Mouse (Mus musculus) gastrocnemius, postnatal 36 days (tissue): ENCODE results near the gene Wdr5. TPM values are rescaled to one million over a fixed set of nuclear protein-coding genes. Genes with fewer than 3 reads are reported as not detected.

Experiments used
- DNase-seq, 2 experiments: peaks; one replicate each; pipeline ENCODE4 v3.0.0; 2022
- intact Hi-C: fragments of 180-260 bp; cut with DNase I; formaldehyde crosslinking; loops from one replicate; pipeline ENCODE4 v1.15.1; 2025
- long read RNA-seq, 2 experiments: library from polyadenylated mRNA; stranded (forward); transcript quantifications; one replicate each; pipeline ENCODE4 v2.0.0; 2021
- total RNA-seq, 2 experiments: library from RNA; stranded (reverse); gene quantifications; 2 replicates each; pipeline ENCODE4 v1.2.3; 2021

The Wdr5 gene
- 10 to 100 TPM; 14.5 to 16.8 TPM for total RNA-seq
- long read RNA-seq, experiment 1, transcript Wdr5-201 (14 exons, 2,890 nt): major isoform, 11 of 24 reads
- long read RNA-seq, experiment 1, partial matches to known transcripts: 0 of 24 reads
- long read RNA-seq, experiment 1, other reads (novel, unspliced or antisense): 13 of 24 reads
- long read RNA-seq, experiment 2, transcript Wdr5-201 (14 exons, 2,890 nt): major isoform, 14 of 26 reads
- long read RNA-seq, experiment 2, partial matches to known transcripts: 7 of 26 reads
- long read RNA-seq, experiment 2, other reads (novel, unspliced or antisense): 5 of 26 reads

DNA sequence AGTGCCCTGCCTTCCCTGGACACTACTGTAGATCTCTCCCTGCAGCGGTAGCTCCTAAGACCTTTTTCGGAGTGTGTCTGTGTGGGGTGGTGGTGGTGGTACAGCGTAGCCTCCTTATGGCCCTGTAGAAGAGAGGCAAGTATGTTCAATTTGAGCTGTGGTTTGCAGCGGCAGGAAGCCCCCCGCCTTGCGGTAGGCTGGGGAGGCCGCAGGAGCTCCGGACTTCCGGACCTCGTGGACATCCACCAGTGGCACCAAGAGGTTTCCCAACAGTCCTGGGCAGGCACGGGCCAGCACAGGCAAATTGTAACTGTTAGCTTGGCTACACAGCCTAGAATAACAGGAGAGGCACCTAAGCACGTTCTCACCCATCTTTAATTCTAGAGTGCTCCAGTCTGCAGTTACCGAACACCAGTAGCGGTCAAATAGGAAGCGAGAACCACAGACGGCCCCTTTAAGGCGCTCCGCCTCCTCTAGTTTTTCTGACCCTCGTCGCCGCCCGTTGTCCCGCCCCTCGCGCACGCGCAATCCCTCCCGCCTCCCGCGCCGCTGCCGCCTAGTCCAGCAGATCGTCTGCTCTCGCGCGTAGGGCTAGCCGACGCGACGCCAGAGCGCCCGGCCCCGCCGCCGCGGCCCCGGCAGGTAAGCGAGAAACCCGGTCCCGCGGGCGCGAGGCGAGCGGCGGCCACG is at the start of gene Wdr5:
Gene Wdr5 (plus strand): TSS at position 519 of the 690 bp plus-strand sequence.
- DNase-seq: peak; percentile 96
- intact Hi-C loops: loop anchor here (2.0 to 10.0 kb wide), 2 partner anchors 40 to 230 kb away; no protein-coding TSS in a partner anchor

DNA sequence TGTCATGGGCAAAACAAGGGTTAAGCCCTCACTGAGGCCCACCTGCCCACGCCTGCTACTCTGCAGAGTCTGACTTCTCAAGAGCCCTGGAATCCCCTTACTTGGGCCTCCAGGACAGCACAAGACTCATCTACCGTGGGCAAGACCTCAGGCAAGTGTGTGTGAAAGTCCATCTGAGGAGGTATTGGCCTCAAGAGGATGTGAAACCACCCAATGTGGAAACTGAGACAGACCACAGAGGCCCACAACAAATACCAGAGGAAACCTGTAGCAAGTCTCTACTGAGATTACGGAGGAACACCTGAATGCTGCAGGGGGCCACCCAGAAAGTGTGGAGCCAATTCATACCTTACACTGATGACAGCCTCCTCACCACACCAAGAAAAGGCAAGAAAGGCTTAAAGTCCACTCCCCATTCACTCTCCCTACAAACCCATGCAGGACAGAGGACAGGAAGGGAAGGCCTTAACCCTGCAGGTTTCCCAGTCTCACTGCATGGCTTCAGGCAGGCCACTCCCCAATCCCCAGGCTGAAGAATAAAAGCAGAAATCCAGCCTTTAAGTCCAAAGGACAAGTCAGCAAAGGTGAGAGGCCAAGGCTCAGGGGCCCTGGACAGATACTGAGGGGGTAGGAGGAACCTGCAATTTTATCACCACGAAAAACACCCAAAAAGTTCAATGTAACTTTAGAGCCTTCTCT is 45.5 kb upstream of the Wdr5 start:
- intact Hi-C loops: no loop called here
- DNase-seq: no peak

GRCm38 (mm10) chr2:27469991-27470355 is 45.0 kb upstream of the Wdr5 start:
- intact Hi-C loops: no loop called here
- peak in 1 of 2 experiments; percentile 15 for DNase-seq

DNA sequence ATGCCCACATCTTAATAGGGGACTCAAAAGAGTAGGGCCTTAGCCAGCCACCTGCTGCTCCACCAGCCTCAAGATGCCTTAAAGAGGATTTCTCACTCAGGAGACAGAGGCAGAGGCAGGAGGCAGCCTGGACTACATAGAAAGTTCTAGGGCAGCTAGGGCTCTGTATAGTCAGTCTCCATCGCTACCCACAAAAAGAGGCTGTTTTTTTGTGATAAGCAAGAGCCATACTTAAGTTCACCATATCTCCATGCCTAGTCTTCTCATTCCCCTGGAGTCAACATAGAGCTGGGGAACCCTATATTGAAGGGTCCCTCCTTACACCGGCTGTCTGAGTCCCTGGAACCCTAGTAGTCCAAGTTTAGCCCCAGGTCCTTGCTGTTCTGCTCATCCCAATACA is 44.4 kb upstream of the Wdr5 start:
- no peak for DNase-seq
- intact Hi-C loops: no loop called here

- DNase-seq: peak; percentile 30 to 34
These were observed 43.8 kb upstream of the Wdr5 start for GRCm38 (mm10) chr2:27471170-27471584.

GRCm38 (mm10) chr2:27473061-27473765 is 41.7 kb upstream of the Wdr5 start:
- no peak for DNase-seq
- intact Hi-C loops: no loop called here

More at GRCm38 (mm10) chr2:27471170-27471584, 43.8 kb upstream of the Wdr5 start:
- intact Hi-C loops: no loop called here

DNA sequence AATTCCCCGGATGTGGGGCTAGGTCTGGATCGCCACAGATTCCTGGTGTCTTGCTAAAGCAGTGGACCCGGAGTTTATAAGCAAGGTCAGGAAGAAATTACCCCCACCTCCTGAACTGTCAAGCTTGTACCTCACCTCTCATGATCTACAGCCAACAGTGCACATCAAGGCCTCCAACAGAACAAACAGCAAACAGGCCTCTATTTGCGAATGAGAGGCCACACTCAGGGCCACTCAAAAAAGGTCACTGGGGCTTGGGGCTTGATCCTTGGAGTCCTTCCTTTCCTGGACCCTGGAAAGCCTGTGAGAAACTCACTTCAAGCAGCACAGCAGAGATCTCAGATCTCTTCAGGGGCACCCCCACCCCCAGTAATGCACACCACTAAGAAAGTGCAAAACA is 41.0 kb upstream of the Wdr5 start:
- DNase-seq: no peak

GRCm38 (mm10) chr2:27474621-27475484 is 40.1 kb upstream of the Wdr5 start:
- DNase-seq: peak; percentile 40 to 44

More for the DNA sequence above, 41.0 kb upstream of the Wdr5 start:
- intact Hi-C loops: loop anchor here (2.0 kb wide), 1 partner anchor 41 kb away; the partner anchor contains the start of gene Wdr5

GRCm38 (mm10) chr2:27475495-27476302 is 39.3 kb upstream of the Wdr5 start:
- intact Hi-C loops: loop anchor here (2.0 kb wide), 1 partner anchor 39 kb away; the partner anchor contains the start of gene Wdr5
- DNase-seq: peak; percentile 82 to 88

More at GRCm38 (mm10) chr2:27474621-27475484, 40.1 kb upstream of the Wdr5 start:
- intact Hi-C loops: loop anchor here (2.0 kb wide), 1 partner anchor 40 kb away; the partner anchor contains the start of gene Wdr5

GRCm38 (mm10) chr2:27476303-27477192 is 38.4 kb upstream of the Wdr5 start:
- DNase-seq: peak in 1 of 2 experiments; percentile 12
- intact Hi-C loops: no loop called here

- intact Hi-C loops: no loop called here
- DNase-seq: no peak
These were observed 35.1 kb upstream of the Wdr5 start for GRCm38 (mm10) chr2:27479821-27480220.

- intact Hi-C loops: no loop called here
- DNase-seq: no peak
These were observed 34.6 kb upstream of the Wdr5 start for GRCm38 (mm10) chr2:27480367-27480766.

GRCm38 (mm10) chr2:27482265-27482861 is 32.6 kb upstream of the Wdr5 start:
- intact Hi-C loops: no loop called here
- no peak for DNase-seq

GRCm38 (mm10) chr2:27486725-27487124 is 28.2 kb upstream of the Wdr5 start:
- intact Hi-C loops: no loop called here
- DNase-seq: no peak

DNA sequence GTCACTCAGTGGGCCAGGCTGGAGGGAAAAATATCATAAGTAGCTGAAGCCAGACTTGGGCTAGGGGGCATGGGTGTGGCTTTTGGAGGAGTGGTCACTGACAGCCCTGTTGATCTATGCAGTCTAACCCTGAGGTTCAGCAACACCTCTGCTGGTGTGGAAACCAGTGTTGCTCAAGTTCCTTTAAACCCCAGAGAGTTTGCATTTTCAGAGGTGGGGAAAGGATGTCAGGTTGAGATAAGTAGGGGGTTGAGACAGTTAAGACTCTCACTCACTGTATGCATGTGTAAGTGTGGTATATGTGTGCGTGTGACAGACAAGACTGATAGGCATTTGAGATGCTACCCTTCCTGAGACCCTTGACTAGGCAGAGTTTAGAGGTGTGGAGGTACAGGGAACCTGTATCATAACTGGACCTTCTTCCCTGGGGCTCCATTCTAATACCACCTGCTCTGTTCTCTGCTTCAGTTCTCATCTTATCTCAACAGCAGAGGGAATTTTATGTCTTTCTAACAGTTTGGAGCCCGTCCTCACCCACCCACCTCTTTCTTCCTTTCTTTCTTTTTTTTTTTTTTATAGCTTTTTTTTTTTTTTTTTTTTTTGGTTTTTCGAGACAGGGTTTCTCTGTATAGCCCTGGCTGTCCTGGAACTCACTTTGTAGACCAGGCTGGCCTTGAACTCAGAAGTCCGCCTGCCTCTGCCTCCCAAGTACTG is 27.5 kb upstream of the Wdr5 start:
- intact Hi-C loops: no loop called here
- no peak for DNase-seq

GRCm38 (mm10) chr2:27488362-27488761 is 26.6 kb upstream of the Wdr5 start:
- intact Hi-C loops: no loop called here

More at GRCm38 (mm10) chr2:27488362-27488761, 26.6 kb upstream of the Wdr5 start:
- DNase-seq: no peak
